Mouse (Mus musculus) E14TG2a.4 (cell line): ENCODE results near the gene Tgfb1.

Experiments used
- H3K27me3 ChIP-seq: 2 replicates; pipeline ENCODE4 v1.6.1; 2014; ENCODE audit warnings: low read length, control low read depth; ENCODE audit not compliant: insufficient read depth
- H3K36me3 ChIP-seq: 2 replicates; pipeline ENCODE4 v1.6.1; 2014; ENCODE audit warnings: low read length, control low read depth; ENCODE audit not compliant: insufficient read depth
- H3K4me1 ChIP-seq: replicated peaks from 2 replicates; pipeline ENCODE4 v1.6.1; 2014; ENCODE audit warnings: low read depth, low read length, control low read depth
- H3K4me3 ChIP-seq: replicated peaks from 2 replicates; pipeline ENCODE4 v1.5.1; 2014; ENCODE audit warnings: mild to moderate bottlenecking, low read length
- H3K9me3 ChIP-seq: 2 replicates; pipeline ENCODE4 v1.6.1; 2014; ENCODE audit warnings: low read length, control low read depth
- CTCF ChIP-seq: conservative IDR thresholded peaks from 2 replicates; pipeline ENCODE4 v1.5.1; 2014; ENCODE audit warnings: low read length
- NANOG ChIP-seq: IDR thresholded peaks from 2 replicates; pipeline ENCODE4 v1.6.1; 2014; ENCODE audit warnings: borderline replicate concordance, low read length, mixed read lengths
- POU5F1 ChIP-seq: IDR thresholded peaks from 2 replicates; pipeline ENCODE4 v1.6.1; 2014; ENCODE audit warnings: low read length, borderline replicate concordance

Tgfb1 gene

DNA sequence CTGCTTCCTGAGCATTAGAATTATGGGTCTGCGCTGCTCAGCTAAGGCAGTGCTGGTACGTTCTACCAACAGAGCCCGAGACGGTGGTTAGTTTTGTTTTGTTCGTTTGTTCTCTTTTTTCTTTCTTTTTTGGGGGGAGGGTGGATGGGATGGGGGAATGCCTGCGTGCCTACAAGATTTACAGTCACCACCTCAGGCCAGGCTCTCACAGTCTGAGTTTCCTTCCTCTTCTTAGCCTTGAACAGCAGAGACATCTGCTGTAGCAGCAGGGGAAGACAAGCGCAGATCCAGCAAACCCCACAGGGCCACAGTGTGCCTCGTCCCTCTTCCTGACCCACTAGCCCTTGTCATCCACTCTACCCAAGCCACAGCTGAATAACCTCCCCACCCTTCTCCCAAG lies 35.5 kb upstream of the Tgfb1 start:
- TF ChIP-seq NANOG (no peak), POU5F1 (no peak), CTCF (no peak)
- H3K9me3 ChIP-seq, result no peaks in the 10 kb centered on the region
- peaks cover 88% of the 10 kb centered on the region for H3K4me1 ChIP-seq
- H3K4me3 ChIP-seq, result peak overlapping the region; percentile 23
- H3K27me3 ChIP-seq, result no peaks in the 10 kb centered on the region
- H3K36me3 ChIP-seq, result peaks cover 48% of the 10 kb centered on the region

DNA sequence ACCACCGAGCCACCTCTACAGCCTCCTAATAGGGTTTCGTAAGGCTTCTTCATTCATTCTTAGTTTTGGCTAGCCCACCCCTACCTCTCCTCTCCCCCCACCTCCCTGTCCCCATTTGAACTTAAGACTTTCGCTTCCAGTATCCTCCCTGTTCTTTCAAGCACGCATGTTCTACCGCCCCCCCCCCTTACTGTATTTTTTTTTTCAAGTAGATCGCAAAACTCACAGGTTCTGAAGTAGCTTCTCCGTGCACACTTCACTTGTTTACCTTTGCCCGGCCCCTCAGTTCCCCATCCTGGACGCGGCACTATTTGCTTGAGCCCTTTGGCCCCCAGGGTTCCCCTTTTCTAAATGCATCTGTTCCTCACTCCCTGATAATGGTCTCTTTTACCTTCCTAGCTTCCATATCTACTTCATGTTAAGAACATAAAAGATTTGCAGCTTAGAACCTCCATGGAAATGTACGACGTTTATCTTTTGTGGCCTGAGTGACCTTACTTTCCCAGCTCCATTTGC lies 34.5 kb upstream of the Tgfb1 start:
- no peak for TF ChIP-seq CTCF
- no peak for TF ChIP-seq POU5F1
- no peaks in the 10 kb centered on the region for H3K27me3 ChIP-seq
- H3K4me1 ChIP-seq, result peaks cover 88% of the 10 kb centered on the region
- H3K4me3 ChIP-seq, result no peak overlapping the region
- no peaks in the 10 kb centered on the region for H3K9me3 ChIP-seq
- H3K36me3 ChIP-seq, result peaks cover 39% of the 10 kb centered on the region

DNA sequence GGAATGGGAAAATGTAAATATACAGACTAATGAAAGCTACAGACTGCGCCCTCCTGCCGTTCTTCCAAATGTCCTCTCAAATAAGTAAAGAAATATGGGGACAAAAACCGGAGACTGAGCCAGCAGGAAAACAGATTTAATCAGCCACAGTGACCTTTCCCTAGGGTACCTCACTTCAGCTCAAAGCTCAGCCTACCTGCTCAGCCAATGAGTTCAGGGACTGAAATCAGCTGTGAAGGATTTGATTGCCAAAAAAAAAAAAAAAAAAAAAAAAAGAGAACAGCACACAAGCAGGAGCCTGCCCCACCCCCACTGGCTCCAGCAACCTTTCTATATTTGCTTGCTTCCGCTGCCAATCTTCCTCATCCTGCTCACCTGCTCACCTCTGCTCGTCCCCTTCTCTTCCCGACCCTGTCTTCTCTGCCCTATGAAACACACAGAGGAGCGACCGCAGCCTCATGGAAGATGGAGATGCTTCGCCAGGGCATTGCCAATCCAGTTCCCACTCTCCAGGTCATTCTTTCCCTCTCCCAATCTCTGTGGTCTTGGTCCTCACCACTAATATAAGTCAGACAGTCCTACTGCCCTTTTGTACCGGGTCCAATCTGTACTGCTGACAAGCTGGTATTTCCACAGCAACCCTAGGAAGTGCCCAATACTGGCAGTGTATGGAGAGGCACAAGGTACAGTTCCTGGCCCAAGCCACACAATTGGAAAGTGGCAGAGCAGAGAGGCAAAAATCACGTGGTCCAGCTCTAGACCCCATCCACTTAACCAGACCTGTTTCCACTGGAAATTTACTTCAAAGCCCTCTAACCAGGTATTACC lies 31.0 kb upstream of the Tgfb1 start:
- peak overlapping the region; percentile 50 for H3K4me3 ChIP-seq
- no peaks in the 10 kb centered on the region for H3K9me3 ChIP-seq
- no peak for TF ChIP-seq NANOG
- no peak for TF ChIP-seq POU5F1
- no peak for TF ChIP-seq CTCF
- peaks cover 80% of the 10 kb centered on the region for H3K4me1 ChIP-seq
- H3K27me3 ChIP-seq, result no peaks in the 10 kb centered on the region
- H3K36me3 ChIP-seq, result peaks cover 32% of the 10 kb centered on the region

- Histone ChIP-seq H3K9me3 (no peaks in the 10 kb centered on the region), H3K4me1 (peaks cover 82% of the 10 kb centered on the region), H3K27me3 (no peaks in the 10 kb centered on the region), H3K4me3 (peak overlapping the region; percentile 89), H3K36me3 (peaks cover 45% of the 10 kb centered on the region)
- TF ChIP-seq POU5F1 (no peak), CTCF (no peak), NANOG (no peak)
Measured at GRCm38 (mm10) chr7:25657785-25658184, 29.0 kb upstream of the Tgfb1 start.

- H3K36me3 ChIP-seq, result peaks cover 45% of the 10 kb centered on the region
- TF ChIP-seq POU5F1 (no peak), NANOG (no peak), CTCF (no peak)
Measured at GRCm38 (mm10) chr7:25658657-25659472, 27.9 kb upstream of the Tgfb1 start, which contains the start of the genes Bckdha and Exosc5. Gene Bckdha (minus strand): TSS chr7:25658981. Gene Exosc5 (plus strand): TSS chr7:25659164.

GRCm38 (mm10) chr7:25666381-25666780 lies 20.4 kb upstream of the Tgfb1 start:
- no peak for TF ChIP-seq POU5F1
- TF ChIP-seq NANOG, result no peak
- TF ChIP-seq CTCF, result no peak
- H3K27me3 ChIP-seq, result no peaks in the 10 kb centered on the region
- peaks cover 100% of the 10 kb centered on the region for H3K4me1 ChIP-seq
- H3K4me3 ChIP-seq, result no peak overlapping the region
- peaks cover 93% of the 10 kb centered on the region for H3K36me3 ChIP-seq
- no peaks in the 10 kb centered on the region for H3K9me3 ChIP-seq

More at GRCm38 (mm10) chr7:25658657-25659472, 27.9 kb upstream of the Tgfb1 start, which contains the start of the genes Bckdha and Exosc5:
- peak within 1 kb of the TSS; percentile 89 for H3K4me3 ChIP-seq
- peaks cover 84% of the 10 kb centered on the region for H3K4me1 ChIP-seq
- no peaks in the 10 kb centered on the region for H3K9me3 ChIP-seq
- no peaks in the 10 kb centered on the region for H3K27me3 ChIP-seq

DNA sequence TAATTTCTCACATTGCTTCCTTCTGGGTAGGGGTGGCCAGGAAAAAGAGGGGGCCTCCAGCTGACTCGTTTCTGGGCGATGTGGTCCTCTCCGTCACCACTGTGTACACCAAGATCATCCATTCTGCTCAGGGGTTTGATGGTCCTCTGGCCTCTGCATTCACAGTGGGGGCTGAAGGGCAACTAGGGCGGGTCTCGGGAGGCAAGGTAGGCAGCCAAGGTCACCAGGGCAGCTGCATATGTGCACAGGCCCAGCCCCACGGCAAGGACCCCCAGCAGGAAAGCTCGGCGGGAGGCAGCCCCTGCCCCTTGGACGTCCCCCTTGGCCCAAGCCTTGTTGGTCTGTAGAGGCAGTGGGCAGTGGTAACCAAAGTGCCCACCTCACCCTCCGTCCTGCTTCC lies 17.6 kb upstream of the Tgfb1 start:
- TF ChIP-seq NANOG (no peak), CTCF (no peak), POU5F1 (no peak)
- no peaks in the 10 kb centered on the region for H3K9me3 ChIP-seq
- peaks cover 78% of the 10 kb centered on the region for H3K36me3 ChIP-seq
- H3K4me3 ChIP-seq, result peak overlapping the region; percentile 63
- H3K27me3 ChIP-seq, result peaks cover 13% of the 10 kb centered on the region
- H3K4me1 ChIP-seq, result peaks cover 80% of the 10 kb centered on the region

DNA sequence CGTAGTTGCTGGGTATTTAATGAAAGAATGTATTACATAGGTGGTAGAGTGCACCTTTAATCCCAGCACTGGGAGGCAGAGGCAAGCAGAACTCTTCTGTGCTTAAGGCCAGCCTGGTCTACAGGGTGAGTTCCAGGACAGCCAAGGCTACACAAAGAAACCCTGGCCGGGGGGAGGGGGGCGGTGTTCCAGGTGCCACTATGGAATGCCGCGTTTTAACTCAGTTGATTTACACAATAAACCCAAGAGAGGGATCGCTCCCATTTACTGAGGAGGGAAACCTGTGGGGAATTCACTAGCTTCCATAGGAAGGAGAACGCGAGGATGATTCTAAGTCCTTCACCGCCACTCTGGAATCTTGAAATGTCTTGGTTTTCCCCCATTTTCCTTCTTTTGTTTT lies 17.2 kb upstream of the Tgfb1 start:
- Histone ChIP-seq H3K4me3 (peak overlapping the region; percentile 63), H3K4me1 (peaks cover 80% of the 10 kb centered on the region), H3K27me3 (peaks cover 17% of the 10 kb centered on the region), H3K9me3 (no peaks in the 10 kb centered on the region), H3K36me3 (peaks cover 73% of the 10 kb centered on the region)
- no peak for TF ChIP-seq POU5F1
- TF ChIP-seq NANOG, result no peak
- no peak for TF ChIP-seq CTCF
